Mouse (Mus musculus) kidney, embryonic 14.5 days (tissue): Measurements from ENCODE around the gene Rsph6a. TPM values are rescaled to one million over a fixed set of nuclear protein-coding genes. Genes with fewer than 3 reads are reported as not detected.
A peak's percentile ranks its signal among the peaks of the same experiment; 100 is the strongest.

Experiments used
- ATAC-seq: fragments of 200-750 bp; cut with Nextera tagmentation; 2 replicates; pipeline ENCODE4 v1.8.0; 2017; ENCODE audit warnings: moderate number of reproducible peaks, mild to moderate bottlenecking, moderate TSS enrichment, moderate library complexity; ENCODE audit not compliant: low FRiP score, low TSS enrichment
- H3K27ac ChIP-seq: fragments of 300-500 bp; sonication (generic); 2 replicates; pipeline ENCODE4 v1.5.1; 2014; ENCODE audit warnings: low read depth, mild to moderate bottlenecking, low read length, moderate library complexity, mixed read lengths
- H3K27me3 ChIP-seq: fragments of 300-500 bp; sonication (generic); 2 replicates; pipeline ENCODE4 v1.6.1; 2014; ENCODE audit warnings: mild to moderate bottlenecking, low read length; ENCODE audit not compliant: control insufficient read depth, insufficient read depth
- H3K36me3 ChIP-seq: fragments of 300-500 bp; sonication (generic); 2 replicates; pipeline ENCODE4 v1.6.1; 2014; ENCODE audit warnings: low read length, mixed read lengths; ENCODE audit not compliant: control insufficient read depth, insufficient read depth
- H3K4me1 ChIP-seq: fragments of 300-500 bp; sonication (generic); 2 replicates; pipeline ENCODE4 v1.6.1; 2014; ENCODE audit warnings: low read length, mixed read lengths; ENCODE audit not compliant: control insufficient read depth, insufficient read depth
- H3K4me2 ChIP-seq: fragments of 300-500 bp; sonication (generic); replicated peaks from 2 replicates; pipeline ENCODE4 v1.6.1; 2014; ENCODE audit warnings: low read depth, mild to moderate bottlenecking, low read length
- H3K4me3 ChIP-seq: fragments of 300-500 bp; sonication (generic); 2 replicates; pipeline ENCODE4 v1.5.1; 2014; ENCODE audit warnings: mild to moderate bottlenecking, low read length
- H3K9ac ChIP-seq: fragments of 300-500 bp; sonication (generic); 2 replicates; pipeline ENCODE4 v1.6.1; 2014; ENCODE audit warnings: low read depth, mild to moderate bottlenecking, low read length, moderate library complexity
- H3K9me3 ChIP-seq: fragments of 300-500 bp; sonication (generic); 2 replicates; pipeline ENCODE4 v1.6.1; 2016; ENCODE audit warnings: low read length; ENCODE audit not compliant: control insufficient read depth
- WGBS: fragments of 180-500 bp; shearing (Covaris S2); extraction: QIAGEN DNeasy Blood & Tissue Kit; methylation state at CpG from one replicate; pipeline ENCODE4 v1.1.7; 2014; 5-methylcytosine and 5-hydroxymethylcytosine counted together
- polyA plus RNA-seq: library from polyadenylated mRNA; unstranded; fragments of >200 nt; fragmentation: Nextera tagmentation; extraction: Ambion mirVana; gene quantifications from 2 replicates; pipeline ENCODE4 v1.2.1, GENCODE M21; 2014

Gene Rsph6a
- polyA plus RNA-seq, 1 experiment from 2014 or later = not detected

DNA sequence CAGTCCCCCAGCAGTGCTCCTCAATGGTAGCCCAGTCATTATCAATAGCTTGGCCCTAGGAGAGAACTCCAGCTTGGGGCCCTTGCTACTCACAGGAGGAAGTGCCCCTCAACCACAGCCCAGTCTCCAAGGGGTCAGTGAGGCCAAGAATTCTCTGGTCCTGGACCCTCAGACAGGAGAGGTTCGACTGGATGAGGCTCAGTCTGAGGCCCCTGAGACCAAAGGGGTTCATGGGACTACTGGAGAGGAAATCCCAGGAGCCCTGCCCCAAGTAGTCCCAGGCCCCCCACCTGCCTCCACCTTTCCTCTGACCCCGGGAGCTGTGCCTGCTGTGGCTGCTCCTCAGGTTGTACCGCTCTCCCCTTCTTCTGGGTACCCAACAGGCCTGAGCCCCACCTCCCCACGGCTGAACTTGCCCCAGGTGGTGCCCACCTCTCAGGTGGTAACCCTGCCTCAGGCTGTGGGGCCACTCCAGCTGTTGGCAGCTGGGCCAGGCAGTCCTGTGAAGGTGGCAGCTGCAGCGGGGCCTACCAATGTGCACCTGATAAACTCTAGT lies 42.0 kb downstream of the Rsph6a start:
- H3K4me3 ChIP-seq = peak overlapping the region; percentile 78
- H3K9ac ChIP-seq = peak overlapping the region; percentile 92
- peaks cover 15% of the 10 kb centered on the region for H3K36me3 ChIP-seq
- H3K4me1 ChIP-seq = peaks cover 33% of the 10 kb centered on the region
- peak overlapping the region; percentile 87 for H3K27ac ChIP-seq
- WGBS = 48% methylated on average over 5 of the region's 5 CpGs
- H3K9me3 ChIP-seq = no peaks in the 10 kb centered on the region
- no peak for ATAC-seq
- no peaks in the 10 kb centered on the region for H3K27me3 ChIP-seq
- peak overlapping the region; percentile 95 for H3K4me2 ChIP-seq

- H3K36me3 ChIP-seq = peaks cover 10% of the 10 kb centered on the region
- WGBS = 51% methylated on average over 2 of the region's 2 CpGs
- no peaks in the 10 kb centered on the region for H3K27me3 ChIP-seq
- no peak overlapping the region for H3K4me2 ChIP-seq
- H3K27ac ChIP-seq = no peak overlapping the region
- no peak overlapping the region for H3K4me3 ChIP-seq
- no peak for ATAC-seq
- peaks cover 28% of the 10 kb centered on the region for H3K4me1 ChIP-seq
- H3K9ac ChIP-seq = no peak overlapping the region
- no peaks in the 10 kb centered on the region for H3K9me3 ChIP-seq
These were observed 42.7 kb downstream of the Rsph6a start for GRCm38 (mm10) chr7:19097217-19097616.

DNA sequence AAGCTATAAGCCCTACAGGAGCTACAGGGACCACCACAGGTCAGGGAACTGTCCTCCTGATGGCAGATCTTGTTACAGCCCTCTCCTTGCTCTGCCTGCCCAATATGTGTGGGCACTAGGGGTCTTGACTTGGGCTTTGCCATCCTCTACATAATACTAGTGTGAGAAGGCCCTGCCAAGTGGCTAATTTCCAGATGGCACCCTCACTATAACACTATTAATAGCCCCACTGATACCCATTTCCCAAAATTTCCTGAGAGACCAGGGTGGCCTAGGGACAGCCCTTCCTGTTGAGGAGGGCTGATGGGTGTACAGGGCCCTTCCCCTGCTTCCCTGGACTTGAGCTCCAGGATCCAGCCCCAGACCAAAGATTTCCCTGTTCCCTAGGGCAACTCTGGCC lies 43.4 kb downstream of the Rsph6a start:
- Histone ChIP-seq H3K4me2 (no peak overlapping the region), H3K9me3 (no peaks in the 10 kb centered on the region), H3K9ac (no peak overlapping the region), H3K27ac (no peak overlapping the region), H3K4me1 (peaks cover 22% of the 10 kb centered on the region), H3K36me3 (peaks cover 10% of the 10 kb centered on the region), H3K4me3 (no peak overlapping the region), H3K27me3 (no peaks in the 10 kb centered on the region)
- ATAC-seq = no peak

DNA sequence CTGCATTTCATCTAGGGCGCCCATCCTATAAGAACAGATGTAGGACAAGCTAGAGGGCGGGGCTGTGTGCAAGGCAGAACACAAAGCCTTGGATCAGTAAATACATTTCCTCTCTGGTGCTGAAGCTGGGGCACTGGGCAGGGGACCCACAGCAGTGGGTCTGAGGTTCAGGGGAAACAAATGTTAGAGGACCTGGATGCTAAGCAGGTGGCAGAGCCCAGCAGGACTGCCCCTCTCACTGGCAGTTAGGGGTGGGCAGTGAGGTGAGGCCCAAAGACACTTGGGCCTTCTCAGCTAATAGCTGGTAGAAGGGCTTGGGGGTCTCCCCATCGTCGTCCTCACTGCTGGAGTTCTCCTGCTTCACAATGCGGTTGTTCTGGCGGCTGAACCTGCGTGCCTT lies 44.3 kb downstream of the Rsph6a start:
- peaks cover 10% of the 10 kb centered on the region for H3K36me3 ChIP-seq
- no peak overlapping the region for H3K4me3 ChIP-seq
- 74% methylated on average over 7 of the region's 7 CpGs for WGBS
- no peak overlapping the region for H3K4me2 ChIP-seq
- no peaks in the 10 kb centered on the region for H3K9me3 ChIP-seq
- H3K4me1 ChIP-seq = peaks cover 18% of the 10 kb centered on the region
- no peak overlapping the region for H3K27ac ChIP-seq
- no peak overlapping the region for H3K9ac ChIP-seq
- no peaks in the 10 kb centered on the region for H3K27me3 ChIP-seq
- no peak for ATAC-seq

- H3K4me2 ChIP-seq = no peak overlapping the region
- WGBS = 73% methylated on average over 1 of the region's 1 CpGs
- no peak overlapping the region for H3K4me3 ChIP-seq
- H3K27me3 ChIP-seq = no peaks in the 10 kb centered on the region
- H3K9me3 ChIP-seq = no peaks in the 10 kb centered on the region
- H3K9ac ChIP-seq = no peak overlapping the region
- ATAC-seq = no peak
- peaks cover 10% of the 10 kb centered on the region for H3K36me3 ChIP-seq
- no peak overlapping the region for H3K27ac ChIP-seq
- peaks cover 18% of the 10 kb centered on the region for H3K4me1 ChIP-seq
These were observed 45.8 kb downstream of the Rsph6a start for GRCm38 (mm10) chr7:19100290-19100689.

DNA sequence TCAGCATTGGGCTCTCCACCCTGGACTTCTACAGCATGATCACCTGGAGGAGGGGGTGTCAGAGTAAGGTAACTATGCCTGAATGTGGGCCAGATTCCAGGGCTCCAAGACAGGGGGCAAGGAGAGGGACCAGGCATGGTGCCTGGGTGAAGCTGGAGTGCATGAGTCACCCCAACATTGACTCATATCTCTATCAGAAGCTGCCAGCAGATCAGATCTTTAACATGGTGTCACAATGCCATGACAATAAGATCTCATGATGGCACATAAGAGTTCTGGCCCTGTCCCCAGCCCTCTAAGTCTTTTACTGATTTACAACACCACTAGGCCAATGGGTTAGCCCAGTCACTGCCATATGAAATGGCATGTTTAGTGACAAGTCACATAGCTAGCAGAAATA lies 49.3 kb downstream of the Rsph6a start:
- Histone ChIP-seq H3K27ac (no peak overlapping the region), H3K4me1 (no peaks in the 10 kb centered on the region), H3K4me2 (no peak overlapping the region), H3K9ac (no peak overlapping the region), H3K27me3 (no peaks in the 10 kb centered on the region), H3K36me3 (no peaks in the 10 kb centered on the region), H3K9me3 (no peaks in the 10 kb centered on the region), H3K4me3 (no peak overlapping the region)
- ATAC-seq = no peak

DNA sequence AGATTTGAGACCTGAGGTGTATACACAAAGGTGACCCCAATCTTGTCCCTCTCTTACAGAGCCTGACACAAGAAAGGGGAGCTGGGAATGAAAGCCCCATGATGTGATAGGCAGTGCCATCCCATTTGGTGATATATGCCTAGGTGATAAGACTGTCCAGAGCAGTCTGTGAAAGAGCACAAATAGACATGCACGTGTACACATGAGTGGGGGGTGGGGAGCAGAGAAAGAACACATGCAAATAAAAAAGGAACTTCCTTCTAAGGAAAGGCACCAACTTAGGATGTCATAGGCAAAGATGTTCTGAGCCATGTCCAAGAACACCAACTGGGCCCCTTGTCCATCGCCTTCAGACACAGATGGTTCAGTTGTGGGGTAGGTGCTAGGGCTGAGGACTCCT lies 50.0 kb downstream of the Rsph6a start:
- Histone ChIP-seq H3K27ac (no peak overlapping the region), H3K4me3 (no peak overlapping the region), H3K4me2 (no peak overlapping the region), H3K9me3 (no peaks in the 10 kb centered on the region), H3K4me1 (no peaks in the 10 kb centered on the region), H3K36me3 (no peaks in the 10 kb centered on the region), H3K27me3 (no peaks in the 10 kb centered on the region), H3K9ac (no peak overlapping the region)
- WGBS = 85% methylated on average over 2 of the region's 2 CpGs
- no peak for ATAC-seq

GRCm38 (mm10) chr7:19107436-19107835 lies 52.9 kb downstream of the Rsph6a start:
- no peaks in the 10 kb centered on the region for H3K27me3 ChIP-seq
- no peaks in the 10 kb centered on the region for H3K4me1 ChIP-seq
- no peak for ATAC-seq
- no peak overlapping the region for H3K27ac ChIP-seq
- 62% methylated on average over 3 of the region's 3 CpGs for WGBS
- no peaks in the 10 kb centered on the region for H3K36me3 ChIP-seq
- H3K9me3 ChIP-seq = no peaks in the 10 kb centered on the region
- H3K4me3 ChIP-seq = no peak overlapping the region
- H3K4me2 ChIP-seq = no peak overlapping the region
- H3K9ac ChIP-seq = no peak overlapping the region

GRCm38 (mm10) chr7:19109565-19109964 lies 55.1 kb downstream of the Rsph6a start:
- H3K4me2 ChIP-seq = no peak overlapping the region
- H3K27ac ChIP-seq = no peak overlapping the region
- no peak overlapping the region for H3K9ac ChIP-seq
- no peak for ATAC-seq
- 69% methylated on average over 1 of the region's 1 CpGs for WGBS
- H3K4me1 ChIP-seq = no peaks in the 10 kb centered on the region
- no peaks in the 10 kb centered on the region for H3K36me3 ChIP-seq
- no peak overlapping the region for H3K4me3 ChIP-seq
- no peaks in the 10 kb centered on the region for H3K9me3 ChIP-seq
- no peaks in the 10 kb centered on the region for H3K27me3 ChIP-seq
